Mouse (Mus musculus) gastrocnemius, adult 18-20 months (tissue): ENCODE results near the gene Klhl33. TPM values are rescaled to one million over a fixed set of nuclear protein-coding genes. Genes with fewer than 3 reads are reported as not detected.
"Not testable (repeated sequence)": the region's sequence is repeated elsewhere in the genome, so short reads cannot be mapped to it uniquely, and the experiment has no call there.

Source experiments
- DNase-seq: peaks from one replicate; pipeline ENCODE4 v3.0.0; 2021; ENCODE audit warnings: low spot score
- total RNA-seq, 2 experiments: library from RNA; stranded (reverse); gene quantifications; 2 replicates each; pipeline ENCODE4 v1.2.3; 2021

Gene Klhl33
- total RNA-seq, 2 experiments from 2014 or later, result 56.5 to 114 TPM

- no peak for DNase-seq
Measured at GRCm38 (mm10) chr14:50904828-50905129, 7.5 kb upstream of the Klhl33 start.

GRCm38 (mm10) chr14:50903973-50904827 lies 6.9 kb upstream of the Klhl33 start:
- DNase-seq, result peak; percentile 33

- DNase-seq, result not testable (repeated sequence)
Measured at GRCm38 (mm10) chr14:50897992-50898391, 685 bp upstream of the Klhl33 start.

- DNase-seq, result no peak
Measured at GRCm38 (mm10) chr14:50896747-50897373, 447 bp downstream of the Klhl33 start.

- peak; percentile 90 for DNase-seq
Measured at GRCm38 (mm10) chr14:50895985-50896746, 1.1 kb downstream of the Klhl33 start.

- no peak for DNase-seq
Measured at GRCm38 (mm10) chr14:50895407-50895806, 1.9 kb downstream of the Klhl33 start.

GRCm38 (mm10) chr14:50892541-50893459 lies 4.5 kb downstream of the Klhl33 start:
- DNase-seq, result peak; percentile 45

GRCm38 (mm10) chr14:50892091-50892490 lies 5.2 kb downstream of the Klhl33 start:
- DNase-seq, result no peak

- no peak for DNase-seq
Measured at GRCm38 (mm10) chr14:50891621-50892020, 5.7 kb downstream of the Klhl33 start.

GRCm38 (mm10) chr14:50876236-50876950 lies 20.9 kb downstream of the Klhl33 start:
- DNase-seq, result no peak

- DNase-seq, result no peak
Measured at GRCm38 (mm10) chr14:50875591-50876230, 21.6 kb downstream of the Klhl33 start.

- no peak for DNase-seq
Measured at GRCm38 (mm10) chr14:50875175-50875574, 22.1 kb downstream of the Klhl33 start.

GRCm38 (mm10) chr14:50871284-50871683 lies 26.0 kb downstream of the Klhl33 start:
- no peak for DNase-seq

- DNase-seq, result no peak
Measured at GRCm38 (mm10) chr14:50870805-50871143, 26.5 kb downstream of the Klhl33 start.

- peak; percentile 69 for DNase-seq
Measured at GRCm38 (mm10) chr14:50869889-50870804, 27.2 kb downstream of the Klhl33 start, which contains the start of gene Tep1. Gene Tep1, minus strand, starts transcription at chr14:50870560.

- no peak for DNase-seq
Measured at GRCm38 (mm10) chr14:50868656-50869055, 28.7 kb downstream of the Klhl33 start.

GRCm38 (mm10) chr14:50868211-50868610 lies 29.1 kb downstream of the Klhl33 start:
- no peak for DNase-seq

GRCm38 (mm10) chr14:50866966-50867365 lies 30.3 kb downstream of the Klhl33 start:
- no peak for DNase-seq

- DNase-seq, result not testable (repeated sequence)
Measured at GRCm38 (mm10) chr14:50865005-50865404, 32.3 kb downstream of the Klhl33 start.
